Mouse (Mus musculus) erythroid progenitor cell, adult 5-6 weeks (primary cell): ENCODE results near the gene Spsb1. TPM values are rescaled to one million over a fixed set of nuclear protein-coding genes. Genes with fewer than 3 reads are reported as not detected.

ENCODE experiments used
- ATAC-seq: replicated peaks from 2 replicates; pipeline ENCODE4 v1.8.0; 2016; ENCODE audit warnings: moderate number of reproducible peaks, mild to moderate bottlenecking, moderate TSS enrichment, inconsistent platforms; ENCODE audit not compliant: poor library complexity, low FRiP score, severe bottlenecking
- total RNA-seq, 2 experiments: library from RNA; stranded (forward) in 1 of 2; stranded (reverse) in 1 of 2; fragments of 150-400 nt in 1 of 2; fragments of 186-747, 209-891 nt in 1 of 2; gene quantifications; 2 replicates each; pipeline versions ENCODE4 v1.2.3 to v1.2.4; 2015 to 2017; ENCODE audit warnings: low replicate concordance in 2 of 2

Gene Spsb1
- total RNA-seq, 2 experiments from 2014 or later = not detected

GRCm38 (mm10) chr4:149923014-149923413, 31.8 kb downstream of the Spsb1 start:
- ATAC-seq = no peak

GRCm38 (mm10) chr4:149922121-149922718, 32.6 kb downstream of the Spsb1 start:
- ATAC-seq = no peak

- ATAC-seq = no peak
Measured at GRCm38 (mm10) chr4:149920886-149921285, 34.0 kb downstream of the Spsb1 start.

GRCm38 (mm10) chr4:149918455-149919070, 36.3 kb downstream of the Spsb1 start:
- ATAC-seq = no peak

GRCm38 (mm10) chr4:149916831-149917230, 38.0 kb downstream of the Spsb1 start:
- no peak for ATAC-seq

- ATAC-seq = no peak
Measured at GRCm38 (mm10) chr4:149913709-149914370, 41.0 kb downstream of the Spsb1 start.

- no peak for ATAC-seq
Measured at GRCm38 (mm10) chr4:149912451-149912850, 42.4 kb downstream of the Spsb1 start.

- no peak for ATAC-seq
Measured at GRCm38 (mm10) chr4:149910558-149910957, 44.3 kb downstream of the Spsb1 start.

- ATAC-seq = no peak
Measured at GRCm38 (mm10) chr4:149909551-149909950, 45.3 kb downstream of the Spsb1 start.

- no peak for ATAC-seq
Measured at GRCm38 (mm10) chr4:149908923-149909322, 45.9 kb downstream of the Spsb1 start.

GRCm38 (mm10) chr4:149907656-149908055, 47.2 kb downstream of the Spsb1 start:
- ATAC-seq = no peak

GRCm38 (mm10) chr4:149906921-149907320, 47.9 kb downstream of the Spsb1 start:
- no peak for ATAC-seq

- no peak for ATAC-seq
Measured at GRCm38 (mm10) chr4:149905302-149905974, 49.4 kb downstream of the Spsb1 start.

GRCm38 (mm10) chr4:149903026-149903425, 51.8 kb downstream of the Spsb1 start:
- ATAC-seq = no peak

- ATAC-seq = no peak
Measured at GRCm38 (mm10) chr4:149901349-149901782, 53.5 kb downstream of the Spsb1 start.

- no peak for ATAC-seq
Measured at GRCm38 (mm10) chr4:149897661-149898260, 57.1 kb downstream of the Spsb1 start.

- no peak for ATAC-seq
Measured at GRCm38 (mm10) chr4:149896024-149896538, 58.8 kb downstream of the Spsb1 start.

- no peak for ATAC-seq
Measured at GRCm38 (mm10) chr4:149895226-149895625, 59.6 kb downstream of the Spsb1 start.

- no peak for ATAC-seq
Measured at GRCm38 (mm10) chr4:149894300-149894699, 60.5 kb downstream of the Spsb1 start.

- no peak for ATAC-seq
Measured at GRCm38 (mm10) chr4:149893611-149894151, 61.2 kb downstream of the Spsb1 start.
